Mouse (Mus musculus) granulocyte monocyte progenitor cell, adult 5-6 weeks (primary cell): Measurements from ENCODE around the gene Dtd2. TPM values are rescaled to one million over a fixed set of nuclear protein-coding genes. Genes with fewer than 3 reads are reported as not detected.

Source experiments
- total RNA-seq, 2 experiments: library from RNA; stranded (forward) in 1 of 2; stranded (reverse) in 1 of 2; fragments of 200-712, 200-1000 nt in 1 of 2; fragments of >200 nt in 1 of 2; fragmentation: Nextera tagmentation in 1 of 2; gene quantifications; 2 replicates each; pipeline ENCODE4 v1.2.3; 2014 to 2017

Gene Dtd2
- total RNA-seq, 2 experiments from 2014 or later, result 7.3 to 14.1 TPM

Other genes with a start within 250 kb of the Dtd2 start
- gene Hectd1, start 177.0 kb downstream of the Dtd2 start, total RNA-seq (2014; fragmentation: Nextera tagmentation), result 51.0 and 52.9 TPM in 2 replicates
- 89.7 and 96.3 TPM in 2 replicates for gene Hectd1, start 177.0 kb downstream of the Dtd2 start, total RNA-seq (2017)
- 34.3 and 38.0 TPM in 2 replicates for gene Heatr5a, start 35.2 kb downstream of the Dtd2 start, total RNA-seq (2014; fragmentation: Nextera tagmentation)
- gene Heatr5a, start 35.2 kb downstream of the Dtd2 start, total RNA-seq (2017), result 27.4 and 28.1 TPM in 2 replicates
- gene Gpr33, start 21.6 kb upstream of the Dtd2 start, total RNA-seq (2014; fragmentation: Nextera tagmentation), result not detected in 2 replicates
- gene Gpr33, start 21.6 kb upstream of the Dtd2 start, total RNA-seq (2017), result not detected in 2 replicates
- 5.3 and 6.4 TPM in 2 replicates for gene Nubpl, start 91.2 kb upstream of the Dtd2 start, total RNA-seq (2014; fragmentation: Nextera tagmentation)
- gene Nubpl, start 91.2 kb upstream of the Dtd2 start, total RNA-seq (2017), result 4.6 and 7.4 TPM in 2 replicates